21 mouse cellular contexts compared by ENCODE assay signal in the genomic region with DNA sequence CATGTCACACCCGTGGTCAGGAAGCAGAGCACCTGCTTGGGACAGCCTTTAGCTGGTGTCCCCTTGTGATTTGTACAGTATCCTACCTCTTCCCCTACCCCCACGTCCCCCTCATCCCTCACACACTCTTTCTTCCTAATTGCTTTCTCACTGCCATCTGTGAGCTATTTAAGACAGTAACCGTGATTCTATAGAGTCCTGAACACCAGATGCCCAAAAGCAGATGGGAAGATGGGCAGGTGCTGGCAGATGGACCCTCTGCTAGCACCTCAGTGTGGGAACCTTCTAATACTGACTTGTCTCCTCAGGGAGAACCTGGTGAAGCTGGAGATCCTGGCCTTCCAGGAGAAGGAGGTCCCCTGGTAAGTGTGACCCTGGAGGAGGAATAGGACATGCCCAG.
DNase-seq lines count a peak whose midpoint lies in the region; ATAC-seq lines count a peak whose summit lies in the region.
"Had no signal": no experiment of that assay in that cellular context is flagged by ENCODE, and none has a peak within 500 bp of the region (broad histone marks: within the 10 kb centered on the region; RNA-seq: fewer than 3 reads in every experiment).

No protein-coding gene starts in this region.

- DNase-seq in heart, embryonic 10.5 days (ENCODE audit: low spot score), result no peak
- no peak for DNase-seq in heart, postnatal 4 days
- no peak for DNase-seq in liver, embryonic 13.5 days
- DNase-seq in liver, embryonic 11.5 days (ENCODE audit: low spot score), result no peak
- DNase-seq in brain, adult 2 months (ENCODE audit: low read depth, low spot score), result peak; percentile 30
- DNase-seq in embryonic facial prominence, embryonic 10.5 days (ENCODE audit: low spot score), result no peak
- DNase-seq in kidney, postnatal 10 days, result no peak
- DNase-seq in left cerebral cortex, adult 18-20 months (ENCODE audit: low spot score in 2 of 2), result no peak
- DNase-seq: adrenal gland, adult 8-10 months; cerebellum, adult 18-20 months; cerebellum, adult 9-11 months; cerebellum, postnatal 36 days; gastrocnemius, postnatal 10 days; heart, adult 18-20 months; heart, postnatal 14 days had no signal

- H3K36me3 ChIP-seq in heart, embryonic 10.5 days, result peaks cover 80% of the 10 kb centered on the region
- peaks cover 10% of the 10 kb centered on the region; the same call in 1 of the 2 replicates for H3K36me3 ChIP-seq in liver, embryonic 13.5 days
- no peaks in the 10 kb centered on the region for H3K36me3 ChIP-seq in liver, embryonic 11.5 days (ENCODE audit: control insufficient read depth, insufficient read depth, low read length)
- H3K36me3 ChIP-seq in embryonic facial prominence, embryonic 10.5 days (replicated peaks), result peaks cover 78% of the 10 kb centered on the region

- H3K4me2 ChIP-seq in liver, embryonic 13.5 days, result no peak overlapping the region
- H3K4me2 ChIP-seq in liver, embryonic 11.5 days, result no peak overlapping the region
- H3K4me2 ChIP-seq: heart, embryonic 11.5 days; heart, embryonic 15.5 days had no signal

- H3K4me1 ChIP-seq in heart, embryonic 10.5 days, result peaks cover 15% of the 10 kb centered on the region; the same call in 1 of the 2 replicates
- H3K4me1 ChIP-seq in liver, embryonic 13.5 days (replicated peaks), result peaks cover 65% of the 10 kb centered on the region
- peaks cover 15% of the 10 kb centered on the region for H3K4me1 ChIP-seq in liver, embryonic 11.5 days (replicated peaks; ENCODE audit: control insufficient read depth, insufficient read depth, low read length)
- peaks cover 9% of the 10 kb centered on the region for H3K4me1 ChIP-seq in embryonic facial prominence, embryonic 10.5 days

- no peaks in the 10 kb centered on the region for H3K9me3 ChIP-seq in heart, embryonic 10.5 days
- H3K9me3 ChIP-seq in liver, embryonic 13.5 days (replicated peaks), result no peaks in the 10 kb centered on the region
- H3K9me3 ChIP-seq in liver, embryonic 11.5 days (ENCODE audit: control insufficient read depth, low read length), result no peaks in the 10 kb centered on the region
- no peaks in the 10 kb centered on the region for H3K9me3 ChIP-seq in embryonic facial prominence, embryonic 10.5 days
- H3K9me3 ChIP-seq: forebrain, embryonic 10.5 days; heart, embryonic 15.5 days had no signal

- ATAC-seq in liver, embryonic 13.5 days (ENCODE audit: low read depth), result no peak
- ATAC-seq in liver, embryonic 11.5 days (replicated peaks; ENCODE audit: low FRiP score), result no peak
- ATAC-seq: hindbrain, embryonic 16.5 days; inflammation-experienced regulatory T-cells, adult 6 months had no signal

- no peak overlapping the region for H3K4me3 ChIP-seq in heart, embryonic 10.5 days
- H3K4me3 ChIP-seq in liver, embryonic 13.5 days (replicated peaks), result no peak overlapping the region
- H3K4me3 ChIP-seq in liver, embryonic 11.5 days (ENCODE audit: low read depth, low read length), result no peak overlapping the region
- no peak overlapping the region for H3K4me3 ChIP-seq in embryonic facial prominence, embryonic 10.5 days
- H3K4me3 ChIP-seq: erythroblast, embryonic 14.5 days; forebrain, embryonic 10.5 days; heart, embryonic 15.5 days had no signal

- 79% methylated on average over 3 of the region's 3 CpGs for WGBS in heart, embryonic 10.5 days
- 76% methylated on average over 3 of the region's 3 CpGs for WGBS in liver, embryonic 13.5 days (ENCODE audit: insufficient replicate concordance)
- 77% methylated on average over 3 of the region's 3 CpGs for WGBS in liver, embryonic 11.5 days
- WGBS in embryonic facial prominence, embryonic 10.5 days, result 63% methylated on average over 3 of the region's 3 CpGs

- H3K27ac ChIP-seq in heart, embryonic 10.5 days, result 0 out of 2 replicates have a peak overlapping the region, but pooled peaks have one; percentile 5
- H3K27ac ChIP-seq in liver, embryonic 13.5 days, result peak overlapping the region; percentile 68
- H3K27ac ChIP-seq in liver, embryonic 11.5 days (ENCODE audit: low read depth, low read length), result no peak overlapping the region
- H3K27ac ChIP-seq in embryonic facial prominence, embryonic 10.5 days (replicated peaks), result 0 out of 2 replicates have a peak overlapping the region, but pooled peaks have one; percentile 19
- H3K27ac ChIP-seq: forebrain, embryonic 10.5 days; heart, embryonic 15.5 days had no signal

- H3K9ac ChIP-seq in liver, embryonic 13.5 days, result peak overlapping the region; percentile 30; the same call in 1 of the 2 replicates
- no peak overlapping the region for H3K9ac ChIP-seq in liver, embryonic 11.5 days (ENCODE audit: low read depth, low read length)
- H3K9ac ChIP-seq: heart, embryonic 15.5 days had no signal

- H3K27me3 ChIP-seq in heart, embryonic 10.5 days (ENCODE audit: insufficient read depth, poor library complexity, severe bottlenecking), result no peaks in the 10 kb centered on the region
- H3K27me3 ChIP-seq in liver, embryonic 13.5 days, result no peaks in the 10 kb centered on the region
- no peaks in the 10 kb centered on the region for H3K27me3 ChIP-seq in liver, embryonic 11.5 days (replicated peaks; ENCODE audit: control insufficient read depth, insufficient read depth, low read length)
- H3K27me3 ChIP-seq in embryonic facial prominence, embryonic 10.5 days (replicated peaks; ENCODE audit: low read depth, poor library complexity, severe bottlenecking), result no peaks in the 10 kb centered on the region
- H3K27me3 ChIP-seq: heart, embryonic 15.5 days had no signal
